Mouse (Mus musculus) heart, embryonic 11.5 days (tissue): ENCODE measurements around the gene Fam129c. TPM values are rescaled to one million over a fixed set of nuclear protein-coding genes. Genes with fewer than 3 reads are reported as not detected.

Source experiments
- ATAC-seq: fragments of 200-750 bp; cut with Nextera tagmentation; replicated peaks from 2 replicates; pipeline ENCODE4 v1.8.0; 2017; ENCODE audit warnings: moderate library complexity; ENCODE audit not compliant: insufficient number of reproducible peaks, low FRiP score, low TSS enrichment
- H3K27ac ChIP-seq: fragments of 300-500 bp; sonication (generic); 2 replicates; pipeline ENCODE4 v1.5.1; 2014; ENCODE audit warnings: mild to moderate bottlenecking, low read depth, low read length
- H3K27me3 ChIP-seq: fragments of 300-500 bp; sonication (generic); 2 replicates; pipeline ENCODE4 v1.6.1; 2014; ENCODE audit warnings: mild to moderate bottlenecking, low read length, mixed read lengths; ENCODE audit not compliant: control insufficient read depth, insufficient read depth
- H3K36me3 ChIP-seq: fragments of 300-500 bp; sonication (generic); 2 replicates; pipeline ENCODE4 v1.6.1; 2014; ENCODE audit warnings: mild to moderate bottlenecking, low read length, moderate library complexity, mixed read lengths; ENCODE audit not compliant: control insufficient read depth, insufficient read depth
- H3K4me1 ChIP-seq: fragments of 300-500 bp; sonication (generic); 2 replicates; pipeline ENCODE4 v1.6.1; 2014; ENCODE audit warnings: low read length; ENCODE audit not compliant: control insufficient read depth, insufficient read depth
- H3K4me2 ChIP-seq: fragments of 300-500 bp; sonication (generic); 2 replicates; pipeline ENCODE4 v1.6.1; 2014; ENCODE audit warnings: mild to moderate bottlenecking, moderate library complexity
- H3K4me3 ChIP-seq: fragments of 300-500 bp; sonication (generic); 2 replicates; pipeline ENCODE4 v1.5.1; 2014; ENCODE audit warnings: low read depth, low read length
- H3K9ac ChIP-seq: fragments of 300-500 bp; sonication (generic); 2 replicates; pipeline ENCODE4 v1.6.1; 2014; ENCODE audit warnings: mild to moderate bottlenecking, low read depth, low read length, moderate library complexity
- H3K9me3 ChIP-seq: fragments of 300-500 bp; sonication (generic); replicated peaks from 2 replicates; pipeline ENCODE4 v1.6.1; 2016; ENCODE audit warnings: low read length; ENCODE audit not compliant: control insufficient read depth
- WGBS: fragments of 180-500 bp; shearing (Covaris S2); extraction: QIAGEN DNeasy Blood & Tissue Kit; methylation state at CpG from one replicate; pipeline ENCODE4 v1.1.7; 2014; ENCODE audit not compliant: insufficient replicate concordance; 5-methylcytosine and 5-hydroxymethylcytosine counted together
- polyA plus RNA-seq: library from polyadenylated mRNA; unstranded; fragments of >200 nt; fragmentation: Nextera tagmentation; extraction: Ambion mirVana; gene quantifications from 2 replicates; pipeline ENCODE4 v1.2.1, GENCODE M21; 2014

Fam129c gene
- polyA plus RNA-seq, 1 experiment from 2014 or later = 1.9 TPM

GRCm38 (mm10) chr8:71604021-71604420 lies 6.6 kb downstream of the Fam129c start:
- H3K27ac ChIP-seq = no peak overlapping the region
- H3K36me3 ChIP-seq = peaks cover 2% of the 10 kb centered on the region; the same call in 1 of the 2 replicates
- ATAC-seq = no peak
- WGBS = 54% methylated on average over 7 of the region's 7 CpGs
- no peak overlapping the region for H3K9ac ChIP-seq
- H3K27me3 ChIP-seq = peaks cover 46% of the 10 kb centered on the region
- H3K4me3 ChIP-seq = no peak overlapping the region
- no peaks in the 10 kb centered on the region for H3K9me3 ChIP-seq
- H3K4me2 ChIP-seq = no peak overlapping the region; the same call in 1 of the 2 replicates
- H3K4me1 ChIP-seq = 0 out of 2 replicates have a peak, but pooled peaks cover 3% of the 10 kb centered on the region

GRCm38 (mm10) chr8:71610822-71611651 lies 13.6 kb downstream of the Fam129c start, which contains the start of gene Colgalt1:
Colgalt1 (plus strand) TSS chr8:71610998.
- under 1% methylated on average over 76 of the region's 82 CpGs for WGBS
- H3K9me3 ChIP-seq = no peaks in the 10 kb centered on the region
- H3K9ac ChIP-seq = peak within 1 kb of the TSS; percentile 90
- H3K4me1 ChIP-seq = peaks cover 9% of the 10 kb centered on the region
- peak within 1 kb of the TSS; percentile 76 for H3K4me2 ChIP-seq
- H3K27me3 ChIP-seq = no peaks in the 10 kb centered on the region
- peak within 1 kb of the TSS; percentile 83 for H3K27ac ChIP-seq
- H3K36me3 ChIP-seq = peaks cover 13% of the 10 kb centered on the region
- peak; percentile 98 for ATAC-seq
- H3K4me3 ChIP-seq = peak within 1 kb of the TSS; percentile 87

GRCm38 (mm10) chr8:71612141-71612540 lies 14.7 kb downstream of the Fam129c start:
- Histone ChIP-seq H3K9me3 (no peaks in the 10 kb centered on the region), H3K27ac (no peak overlapping the region), H3K4me1 (peaks cover 9% of the 10 kb centered on the region), H3K4me2 (peak overlapping the region; percentile 76), H3K36me3 (peaks cover 19% of the 10 kb centered on the region), H3K27me3 (no peaks in the 10 kb centered on the region), H3K4me3 (peak overlapping the region; percentile 87), H3K9ac (peak overlapping the region; percentile 90)
- 40% methylated on average over 5 of the region's 5 CpGs for WGBS
- ATAC-seq = no peak

GRCm38 (mm10) chr8:71613418-71613817 lies 16.0 kb downstream of the Fam129c start:
- 52% methylated on average over 4 of the region's 4 CpGs for WGBS
- peaks cover 29% of the 10 kb centered on the region for H3K36me3 ChIP-seq
- ATAC-seq = no peak

GRCm38 (mm10) chr8:71619786-71620185 lies 22.3 kb downstream of the Fam129c start:
- WGBS = 100% methylated on average over 2 of the region's 2 CpGs
- Histone ChIP-seq H3K4me1 (no peaks in the 10 kb centered on the region), H3K4me2 (no peak overlapping the region), H3K27me3 (no peaks in the 10 kb centered on the region), H3K9me3 (peaks cover 22% of the 10 kb centered on the region), H3K9ac (no peak overlapping the region), H3K27ac (no peak overlapping the region), H3K36me3 (peaks cover 78% of the 10 kb centered on the region), H3K4me3 (no peak overlapping the region)
- no peak for ATAC-seq

More at GRCm38 (mm10) chr8:71613418-71613817, 16.0 kb downstream of the Fam129c start:
- H3K9ac ChIP-seq = no peak overlapping the region
- H3K27me3 ChIP-seq = no peaks in the 10 kb centered on the region
- H3K27ac ChIP-seq = no peak overlapping the region
- no peaks in the 10 kb centered on the region for H3K9me3 ChIP-seq
- no peak overlapping the region for H3K4me2 ChIP-seq
- no peak overlapping the region for H3K4me3 ChIP-seq
- peaks cover 9% of the 10 kb centered on the region for H3K4me1 ChIP-seq

GRCm38 (mm10) chr8:71625088-71625487 lies 27.6 kb downstream of the Fam129c start:
- Histone ChIP-seq H3K27ac (no peak overlapping the region), H3K9ac (no peak overlapping the region), H3K4me3 (no peak overlapping the region), H3K4me2 (no peak overlapping the region), H3K4me1 (peaks cover 13% of the 10 kb centered on the region), H3K36me3 (peaks cover 53% of the 10 kb centered on the region), H3K27me3 (peaks cover 5% of the 10 kb centered on the region), H3K9me3 (peaks cover 25% of the 10 kb centered on the region)
- ATAC-seq = no peak
- WGBS = 86% methylated on average over 1 of the region's 1 CpGs

- H3K9me3 ChIP-seq = peaks cover 22% of the 10 kb centered on the region
- H3K4me3 ChIP-seq = no peak overlapping the region
- no peak overlapping the region for H3K4me2 ChIP-seq
- WGBS = 87% methylated on average over 9 of the region's 9 CpGs
- no peak for ATAC-seq
- peaks cover 13% of the 10 kb centered on the region for H3K4me1 ChIP-seq
- no peak overlapping the region for H3K9ac ChIP-seq
- H3K27ac ChIP-seq = peak overlapping the region; percentile 47; the same call in 1 of the 2 replicates
- H3K36me3 ChIP-seq = peaks cover 37% of the 10 kb centered on the region
- H3K27me3 ChIP-seq = peaks cover 19% of the 10 kb centered on the region
Measured at GRCm38 (mm10) chr8:71626753-71627152, 29.3 kb downstream of the Fam129c start.

GRCm38 (mm10) chr8:71627265-71628099 lies 30.0 kb downstream of the Fam129c start:
- H3K9ac ChIP-seq = no peak overlapping the region
- H3K4me1 ChIP-seq = peaks cover 13% of the 10 kb centered on the region
- no peak overlapping the region for H3K4me3 ChIP-seq
- H3K36me3 ChIP-seq = peaks cover 29% of the 10 kb centered on the region
- 47% methylated on average over 9 of the region's 9 CpGs for WGBS
- H3K27me3 ChIP-seq = peaks cover 25% of the 10 kb centered on the region
- H3K27ac ChIP-seq = peak overlapping the region; percentile 47
- H3K4me2 ChIP-seq = no peak overlapping the region
- peaks cover 16% of the 10 kb centered on the region for H3K9me3 ChIP-seq
- ATAC-seq = no peak
